9 mouse cellular contexts compared by ENCODE assay signal in the genomic region with DNA sequence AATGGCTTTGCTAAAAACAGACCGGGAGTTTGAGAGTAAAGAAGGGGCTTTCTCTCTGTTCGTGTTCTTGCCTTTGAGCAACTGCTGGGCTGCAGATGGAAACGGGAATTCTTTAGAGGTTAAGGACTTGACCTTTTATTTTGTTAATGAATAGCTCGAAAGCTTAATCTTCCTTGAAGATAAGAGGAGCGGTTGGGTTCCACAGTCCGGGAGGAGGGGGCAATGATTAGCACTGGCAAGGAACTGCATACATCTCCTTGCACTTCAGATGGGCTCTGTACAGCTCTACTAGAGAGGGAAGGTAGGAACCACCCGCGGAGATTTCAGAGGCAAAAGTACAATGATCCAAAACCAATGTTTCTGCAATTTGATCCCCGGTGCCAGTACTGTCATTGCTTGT. TPM values are rescaled to one million over a fixed set of nuclear protein-coding genes. Genes with fewer than 3 reads are reported as not detected.
DNase-seq lines count a peak whose midpoint lies in the region; ATAC-seq lines count a peak whose summit lies in the region.
"Had no signal": no experiment of that assay in that cellular context is flagged by ENCODE, and none has a peak within 500 bp of the region (broad histone marks: within the 10 kb centered on the region; RNA-seq: fewer than 3 reads in every experiment).

No protein-coding gene starts in this region.

- intact Hi-C loops in heart, postnatal 10 days (cut with DNase I) = no loop called here

- no peaks in the 10 kb centered on the region for H3K27me3 ChIP-seq in heart, embryonic 15.5 days
- H3K27me3 ChIP-seq in forebrain, embryonic 14.5 days (replicated peaks; ENCODE audit: control insufficient read depth, insufficient read depth, low read length) = no peaks in the 10 kb centered on the region

- WGBS in heart, embryonic 15.5 days = 4% methylated on average over 9 of the region's 9 CpGs
- 3% methylated on average over 9 of the region's 9 CpGs for WGBS in forebrain, embryonic 14.5 days

- peak overlapping the region; percentile 35 for H3K4me3 ChIP-seq in heart, embryonic 15.5 days
- peak overlapping the region; percentile 34 for H3K4me3 ChIP-seq in forebrain, embryonic 14.5 days (ENCODE audit: low read depth, low read length)

- H3K27ac ChIP-seq in heart, embryonic 15.5 days = no peak overlapping the region
- H3K27ac ChIP-seq in forebrain, embryonic 14.5 days (ENCODE audit: low read depth, low read length) = no peak overlapping the region

- no peaks in the 10 kb centered on the region for H3K9me3 ChIP-seq in heart, embryonic 15.5 days (replicated peaks)
- no peaks in the 10 kb centered on the region for H3K9me3 ChIP-seq in forebrain, embryonic 14.5 days (replicated peaks; ENCODE audit: control insufficient read depth, low read length)

- H3K9ac ChIP-seq in heart, embryonic 15.5 days = no peak overlapping the region
- peak overlapping the region; percentile 45 for H3K9ac ChIP-seq in forebrain, embryonic 14.5 days (ENCODE audit: low read length)

- no peak for DNase-seq in heart, postnatal 10 days
- DNase-seq in cerebellum, postnatal 25 days = peak; percentile 12 to 27
- DNase-seq in forebrain, embryonic 14.5 days (ENCODE audit: low spot score) = peak; percentile 27
- peak; percentile 31 for DNase-seq in mesoderm, embryonic 11.5 days (ENCODE audit: low read depth, low spot score)
- DNase-seq in thymus, postnatal 10 days (ENCODE audit: low spot score in 2 of 2) = no peak
- DNase-seq in adrenal gland, postnatal 14 days = no peak
- DNase-seq in c-Kit-positive CD71-positive TER-119-positive erythroid progenitor cells, embryonic 14.5 days (ENCODE audit: low spot score) = no peak
- DNase-seq: kidney, adult 2 months had no signal

- peak overlapping the region; percentile 68 for H3K4me2 ChIP-seq in heart, embryonic 15.5 days
- peak overlapping the region; percentile 58 for H3K4me2 ChIP-seq in forebrain, embryonic 14.5 days (ENCODE audit: low read length)

- H3K36me3 ChIP-seq in heart, embryonic 15.5 days = no peaks in the 10 kb centered on the region
- no peaks in the 10 kb centered on the region for H3K36me3 ChIP-seq in forebrain, embryonic 14.5 days (ENCODE audit: control insufficient read depth, insufficient read depth, low read length)

- no peak for ATAC-seq in heart, embryonic 15.5 days (replicated peaks; ENCODE audit: insufficient number of reproducible peaks, insufficient read depth, low FRiP score, low read depth)
- peak; percentile 44; the same call in 1 of the 2 replicates for ATAC-seq in forebrain, embryonic 14.5 days

- peaks cover 16% of the 10 kb centered on the region for H3K4me1 ChIP-seq in heart, embryonic 15.5 days (replicated peaks)
- H3K4me1 ChIP-seq in forebrain, embryonic 14.5 days (ENCODE audit: control insufficient read depth, insufficient read depth, low read length) = peaks cover 7% of the 10 kb centered on the region; the same call in 1 of the 2 replicates

RNA-seq across cellular contexts. Expression of gene Kcnmb2, which starts 1.2 kb away (rescaled TPM):
- 0.33 and 0.47 TPM in 2 replicates for polyA plus RNA-seq in heart, embryonic 15.5 days (2015; fragmentation: Nextera tagmentation; extraction: Ambion mirVana)
- total RNA-seq in heart, postnatal 10 days (2021) = not detected
- polyA plus RNA-seq in forebrain, embryonic 14.5 days (2014; fragmentation: Nextera tagmentation; extraction: Ambion mirVana) = 3.7 and 6.4 TPM in 2 replicates
- total RNA-seq in adrenal gland, postnatal 14 days (2021) = 2.6 and 3.4 TPM in 2 replicates

Comparison
In these comparisons a context has a peak if more than half of its experiments do, and no peak if none do; other contexts are left out.
1. DNase-seq: peak in cerebellum, postnatal 25 days (2 of 2), forebrain, embryonic 14.5 days (single experiment) and mesoderm, embryonic 11.5 days (single experiment); none in heart, postnatal 10 days (0 of 2), thymus, postnatal 10 days (0 of 2), adrenal gland, postnatal 14 days (single experiment) and c-Kit-positive CD71-positive TER-119-positive erythroid progenitor cells, embryonic 14.5 days (single experiment).